Mouse (Mus musculus): Measurements from ENCODE around the gene Trpv4.

Trpv4 gene

DNA sequence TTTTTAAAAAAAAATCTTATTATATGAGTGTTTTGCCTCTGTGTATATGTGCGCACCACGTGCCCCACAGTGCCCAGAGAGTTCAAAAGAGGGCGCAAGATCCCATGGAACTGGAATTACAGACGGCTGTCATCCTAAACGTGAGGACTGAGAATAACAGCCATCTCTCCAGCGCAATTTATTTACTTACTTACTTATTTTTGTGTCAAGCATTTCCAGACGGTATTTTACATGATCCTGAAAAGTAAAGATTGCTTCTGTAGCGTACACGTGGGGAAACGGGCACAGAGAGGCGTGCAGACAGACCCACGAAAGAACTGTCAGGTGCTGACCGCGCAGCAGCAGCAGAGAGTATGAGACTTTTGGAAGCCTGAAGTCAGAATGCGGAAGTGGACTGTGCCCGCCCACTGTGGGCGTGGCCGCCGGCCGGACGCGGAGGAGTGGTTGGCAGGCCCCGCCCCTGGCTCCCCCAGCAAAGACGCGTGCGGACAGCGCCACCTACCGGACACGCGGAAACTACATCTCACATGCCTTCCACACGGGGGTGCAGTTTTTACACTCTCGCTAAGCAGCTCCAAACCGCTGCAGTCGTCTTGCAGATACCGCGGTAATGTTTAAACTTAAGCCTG lies 9.1 kb upstream of the Trpv4 start:
- DNase-seq: peak; percentile 98

DNA sequence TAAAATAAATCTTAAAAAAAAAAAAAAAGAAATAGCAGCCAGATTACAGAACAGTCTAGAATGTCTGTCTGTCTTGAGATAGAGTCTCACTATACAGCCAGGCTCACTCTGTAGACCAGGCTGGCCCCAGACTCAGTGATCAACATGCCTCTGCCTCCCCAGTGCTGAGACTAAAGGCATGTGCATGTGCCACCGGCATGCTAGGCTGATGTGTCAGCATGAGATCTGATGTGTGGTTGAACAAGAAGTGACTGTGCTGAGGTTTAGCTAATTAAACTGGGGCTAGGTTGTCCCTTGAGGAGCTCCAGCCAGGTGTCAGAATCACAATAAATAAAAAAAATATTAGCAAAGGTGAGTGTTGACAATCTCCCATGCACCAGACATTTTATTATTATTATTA lies 8.4 kb upstream of the Trpv4 start:
- DNase-seq: no peak

GRCm38 (mm10) chr5:114664750-114665149 lies 6.5 kb upstream of the Trpv4 start:
- peak; percentile 79 for DNase-seq

DNA sequence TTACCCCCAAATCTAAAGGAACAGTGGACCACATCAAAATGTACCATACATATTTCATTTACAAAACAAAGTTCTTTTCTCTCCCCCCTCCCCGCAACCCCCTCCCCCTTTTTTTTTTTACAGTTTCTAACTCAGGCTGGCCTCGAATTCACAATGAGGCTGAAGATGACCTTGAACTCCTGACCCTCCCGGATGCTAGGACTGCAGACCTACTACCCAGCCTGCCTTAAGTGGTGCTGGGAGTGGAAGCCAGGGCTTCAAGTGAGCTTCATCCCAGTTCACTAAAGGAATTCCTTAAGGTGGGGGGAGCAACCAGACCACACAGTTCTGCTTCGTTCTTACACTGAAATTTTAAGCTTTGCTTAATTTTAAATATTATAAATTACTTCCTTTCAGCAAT lies 5.9 kb upstream of the Trpv4 start:
- DNase-seq: no peak

GRCm38 (mm10) chr5:114661029-114661428 lies 2.8 kb upstream of the Trpv4 start:
- no peak for DNase-seq

GRCm38 (mm10) chr5:114657426-114657825 lies 795 bp downstream of the Trpv4 start:
- DNase-seq: peak; percentile 96

DNA sequence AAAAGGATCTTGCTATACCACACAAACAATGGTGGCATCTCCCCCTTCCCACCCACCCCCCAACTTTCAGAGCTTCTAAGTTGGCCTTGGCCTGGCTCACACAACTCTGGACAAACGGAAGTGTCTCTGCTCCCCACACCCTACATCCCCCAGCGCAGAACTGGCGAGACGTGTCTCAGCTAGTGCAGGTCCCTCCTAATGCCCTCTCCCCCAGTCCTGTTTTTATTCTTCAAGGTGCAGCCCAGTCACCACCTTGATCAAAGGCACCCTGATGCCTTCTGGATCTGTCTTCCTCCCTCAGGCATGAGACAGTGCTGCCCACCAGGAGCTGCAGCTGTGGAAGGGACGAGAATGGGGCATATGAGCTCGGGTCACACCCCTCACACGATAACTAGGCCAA lies 1.9 kb downstream of the Trpv4 start:
- no peak for DNase-seq

DNA sequence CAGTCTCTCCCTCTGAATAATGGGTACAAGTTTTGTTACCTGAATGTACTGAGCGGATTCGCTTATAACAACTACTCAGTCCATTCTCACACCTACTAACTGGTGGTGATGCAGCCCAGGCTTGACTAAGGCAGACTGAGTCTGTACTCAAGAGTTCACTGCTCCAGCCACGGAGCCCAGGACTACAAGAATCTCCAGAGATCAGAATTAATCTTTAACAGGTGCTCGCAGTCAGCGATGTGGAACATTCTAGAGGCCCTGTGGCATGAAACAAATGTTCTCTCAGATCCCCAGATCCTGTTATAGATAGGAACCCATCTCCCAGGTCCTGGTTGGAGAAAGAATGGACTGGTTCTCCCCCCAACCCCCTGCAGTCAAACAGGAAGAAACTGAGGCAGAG lies 2.5 kb downstream of the Trpv4 start:
- peak; percentile 76 for DNase-seq

GRCm38 (mm10) chr5:114653656-114654437 lies 4.4 kb downstream of the Trpv4 start:
- DNase-seq: no peak

GRCm38 (mm10) chr5:114651449-114651848 lies 6.8 kb downstream of the Trpv4 start:
- no peak for DNase-seq

- DNase-seq: no peak
Observed at GRCm38 (mm10) chr5:114651002-114651401, 7.2 kb downstream of the Trpv4 start.

- DNase-seq: peak; percentile 65
Observed at GRCm38 (mm10) chr5:114648728-114649311, 9.4 kb downstream of the Trpv4 start.

DNA sequence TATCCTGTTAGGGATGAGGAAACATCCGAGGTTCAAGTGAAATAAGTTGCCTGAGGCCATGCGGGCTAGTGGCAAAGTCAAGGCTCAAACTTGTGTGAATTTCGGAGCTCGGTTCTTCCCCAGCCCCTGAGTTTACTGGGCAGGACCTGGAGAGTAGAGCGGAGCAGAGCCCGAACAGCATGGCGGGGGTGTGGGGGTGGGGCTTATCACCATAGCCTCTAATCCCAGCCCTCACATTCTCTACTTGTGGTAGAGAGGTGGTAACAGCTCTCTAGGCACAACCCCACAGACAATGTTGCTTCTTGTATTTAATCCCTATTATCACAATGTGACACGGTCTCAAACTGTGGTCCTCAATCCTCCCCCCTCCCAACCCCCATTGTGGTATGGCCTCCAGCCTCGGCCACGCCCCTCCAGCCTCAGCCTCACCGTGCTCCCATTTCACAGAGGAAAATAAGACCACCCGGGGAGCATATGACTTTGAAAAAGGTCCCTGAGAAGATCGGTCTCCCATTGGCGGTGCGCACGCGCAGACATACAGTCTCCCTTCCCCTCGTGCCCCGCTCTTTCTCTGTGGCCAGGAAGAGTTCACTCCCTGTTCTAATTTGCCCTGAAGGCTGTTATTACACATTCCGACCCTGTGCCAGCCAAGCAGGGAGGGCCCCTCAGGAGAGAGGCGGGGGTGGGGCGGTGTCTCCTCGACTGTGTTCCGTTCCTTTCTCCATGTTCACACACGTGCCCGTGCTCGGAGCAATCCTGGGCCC lies 10.8 kb downstream of the Trpv4 start:
- DNase-seq: peak; percentile 59

DNA sequence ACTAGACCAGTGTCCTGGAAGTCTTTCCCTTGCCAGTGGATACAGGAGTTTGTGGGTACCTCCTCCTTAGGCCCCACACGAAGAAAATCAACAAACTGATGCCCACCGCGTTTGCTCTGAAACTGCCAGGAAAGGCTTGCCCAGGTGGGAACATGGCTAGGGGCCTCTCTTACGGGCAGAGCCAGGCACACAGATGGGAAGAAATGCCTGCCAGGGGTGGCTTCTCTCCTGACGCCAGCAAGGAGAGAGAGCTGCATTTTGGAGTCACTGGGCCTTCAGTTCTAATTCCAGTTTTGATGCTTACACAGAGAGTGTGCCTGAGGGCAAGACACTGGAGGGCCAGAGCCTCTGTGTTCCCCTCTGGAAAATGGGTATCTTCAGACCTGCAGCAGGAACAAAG lies 12.3 kb downstream of the Trpv4 start:
- no peak for DNase-seq

- DNase-seq: no peak
Observed at GRCm38 (mm10) chr5:114644918-114645317, 13.3 kb downstream of the Trpv4 start.

GRCm38 (mm10) chr5:114640809-114641208 lies 17.4 kb downstream of the Trpv4 start:
- DNase-seq: no peak

GRCm38 (mm10) chr5:114639645-114639957 lies 18.6 kb downstream of the Trpv4 start:
- no peak for DNase-seq

DNA sequence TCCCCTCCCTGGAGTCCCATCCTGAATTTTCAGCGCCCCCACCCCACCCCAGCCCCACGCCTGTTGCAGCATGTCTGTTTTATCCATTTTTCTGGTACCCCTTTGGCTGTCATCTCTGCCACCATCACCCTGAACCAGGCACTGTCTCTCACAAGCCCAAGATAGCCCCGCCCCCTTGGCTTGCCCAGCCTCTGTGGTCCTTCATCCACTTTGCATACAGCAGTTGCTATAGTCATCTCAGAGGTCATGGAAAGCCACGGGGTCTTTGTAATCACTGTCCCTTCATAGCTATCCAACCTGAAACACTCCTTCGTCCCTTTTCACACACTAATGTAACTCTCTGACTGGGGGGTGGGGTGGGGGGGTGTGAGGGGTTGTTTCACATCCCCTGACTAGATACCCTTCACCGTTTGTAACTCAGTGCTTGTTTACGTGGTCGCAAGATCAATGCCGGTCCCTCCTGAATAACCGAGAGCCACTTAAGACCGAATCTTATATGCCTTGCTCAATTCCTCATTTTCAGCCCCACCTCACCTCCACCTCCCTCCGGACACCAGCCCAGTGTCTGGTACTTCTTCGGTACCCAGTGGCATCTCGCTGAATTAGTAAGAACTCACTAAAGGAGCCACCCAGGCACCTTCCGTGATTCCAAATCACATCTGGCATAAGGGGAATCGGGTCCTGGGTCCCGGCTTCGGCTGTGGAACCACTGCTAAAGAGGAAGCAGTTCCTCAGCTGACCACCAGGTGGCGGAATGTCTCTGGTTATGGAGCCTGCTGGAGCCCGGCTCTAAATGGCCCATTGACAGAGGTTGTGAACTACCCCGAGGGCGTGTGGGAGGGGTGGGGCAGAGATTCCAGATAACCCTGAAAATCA lies 19.2 kb downstream of the Trpv4 start:
- DNase-seq: peak; percentile 81

DNA sequence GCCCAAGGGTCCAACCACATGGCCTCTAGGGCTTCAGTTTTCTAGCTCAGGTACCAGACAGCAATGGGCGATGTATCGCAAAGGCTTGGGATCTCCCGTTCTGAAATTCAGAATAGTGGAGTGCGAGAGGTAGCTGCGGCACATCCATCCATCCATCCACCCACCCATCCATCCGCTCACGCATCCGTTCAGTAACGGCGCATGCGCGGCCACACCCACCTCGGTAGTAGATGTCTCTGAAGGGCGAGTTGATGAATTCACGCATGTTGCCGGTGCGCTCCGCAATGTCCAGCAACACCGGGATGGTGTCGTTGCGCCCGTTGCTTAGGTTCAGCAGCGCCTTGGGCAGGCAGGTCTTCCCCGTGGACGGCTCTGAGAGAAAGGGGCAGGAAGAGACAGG lies 22.1 kb downstream of the Trpv4 start:
- DNase-seq: no peak

- DNase-seq: no peak
Observed at GRCm38 (mm10) chr5:114631336-114631735, 26.9 kb downstream of the Trpv4 start.

DNA sequence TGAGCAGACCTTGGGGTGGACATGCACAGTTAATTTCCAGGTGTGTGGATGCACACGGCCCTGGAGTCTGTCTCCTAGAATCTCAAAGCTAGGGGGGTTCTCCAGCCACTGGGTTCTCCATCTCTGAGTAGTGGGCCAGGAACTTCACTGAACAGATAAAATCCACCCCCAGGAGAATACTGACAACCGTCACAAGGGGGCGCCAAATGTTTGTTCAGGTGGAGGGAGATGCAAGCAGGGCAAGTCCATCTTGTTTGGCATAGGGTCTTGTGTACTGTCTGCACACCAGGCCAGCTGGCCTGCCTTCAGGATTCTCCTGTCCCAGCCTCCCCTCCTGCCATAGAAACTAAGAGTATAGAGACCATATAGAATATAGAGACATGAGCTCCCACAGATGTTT lies 32.6 kb downstream of the Trpv4 start:
- no peak for DNase-seq

DNA sequence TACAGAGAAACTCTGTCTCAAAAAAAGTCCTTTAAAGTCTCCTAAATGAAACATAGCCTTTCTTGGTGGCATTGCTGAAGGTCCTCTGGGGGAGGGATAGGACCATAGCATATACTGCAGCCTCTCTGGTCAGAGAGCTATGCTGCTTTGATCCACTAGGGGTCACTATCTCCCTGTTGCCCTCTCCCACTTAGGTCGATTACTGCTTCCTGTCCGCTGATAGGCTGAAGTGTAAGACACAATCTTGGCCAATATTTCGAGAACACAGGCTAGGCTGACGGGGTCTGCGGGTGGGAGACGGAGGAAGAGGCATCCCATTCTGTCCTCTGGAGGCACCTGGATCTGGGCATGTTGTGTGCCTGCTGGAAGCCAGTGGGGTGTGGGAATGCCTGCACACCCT lies 37.9 kb downstream of the Trpv4 start:
- DNase-seq: no peak

DNA sequence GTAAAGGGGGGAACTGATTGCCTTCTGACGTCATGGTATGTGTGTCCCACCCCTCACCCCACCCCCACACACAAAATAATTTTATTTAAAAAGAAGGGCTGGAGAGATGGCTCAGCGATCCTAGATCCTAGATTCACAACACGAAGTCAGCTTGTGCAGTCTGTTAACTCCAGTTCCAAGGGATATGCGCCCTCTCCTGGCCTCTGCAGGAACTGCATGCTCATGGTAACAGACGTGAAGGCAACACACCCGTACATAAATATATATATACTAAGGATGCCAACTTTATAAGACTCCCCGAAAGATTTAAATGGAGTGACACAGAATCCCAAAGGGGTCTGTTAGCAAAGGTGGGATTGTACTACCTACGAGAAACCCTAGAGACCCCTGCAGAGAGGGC lies 39.4 kb downstream of the Trpv4 start:
- peak; percentile 63 for DNase-seq

Data from kidney, adult 11 months (tissue).